Mouse (Mus musculus): ENCODE results near the gene Tmem8. TPM values are rescaled to one million over a fixed set of nuclear protein-coding genes. Genes with fewer than 3 reads are reported as not detected.
A peak's percentile ranks its signal among the peaks of the same experiment; 100 is the strongest.
"Not testable (repeated sequence)": the region's sequence is repeated elsewhere in the genome, so short reads cannot be mapped to it uniquely, and the experiment has no call there.

The Tmem8 gene
- polyA plus RNA-seq, 1 experiment, result not detected

DNA sequence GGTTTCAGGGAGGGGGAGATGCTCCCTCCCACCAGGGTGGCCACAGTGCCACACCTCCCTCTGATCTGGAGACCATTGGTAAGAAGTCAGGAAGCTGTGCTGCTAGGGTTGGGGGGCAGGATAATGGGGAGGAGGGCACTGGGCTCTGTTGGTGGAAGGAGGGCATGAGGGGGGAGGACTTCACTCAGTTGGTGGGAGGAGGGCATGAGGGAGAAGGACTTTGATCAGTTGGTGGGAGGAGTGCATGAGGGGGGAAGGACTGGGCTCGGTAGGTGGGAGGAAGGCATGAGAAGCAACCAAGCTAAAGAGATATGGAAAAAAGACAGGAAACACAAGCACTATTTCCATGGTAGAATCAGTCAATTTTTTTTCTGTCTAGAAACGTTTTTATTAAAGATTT is 32.2 kb upstream of the Tmem8 start:
- 23% methylated on average over 2 of the region's 2 CpGs for WGBS
- Histone ChIP-seq H3K4me3 (ENCODE audit: insufficient read depth, low read depth, low read length) (no peak overlapping the region), H3K4me1 (ENCODE audit: control insufficient read depth, insufficient read depth, low read length) (peaks cover 21% of the 10 kb centered on the region), H3K27ac (ENCODE audit: insufficient read depth, low read depth, low read length) (peak overlapping the region; percentile 6; the same call in 1 of the 2 replicates)
- no peak for TF ChIP-seq CTCF (IDR thresholded peaks at IDR 0.05; ENCODE audit: insufficient read depth, low read depth, low read length)
- TF ChIP-seq POLR2A (IDR thresholded peaks at IDR 0.05; ENCODE audit: insufficient read depth, low read depth, low read length), result no peak

DNA sequence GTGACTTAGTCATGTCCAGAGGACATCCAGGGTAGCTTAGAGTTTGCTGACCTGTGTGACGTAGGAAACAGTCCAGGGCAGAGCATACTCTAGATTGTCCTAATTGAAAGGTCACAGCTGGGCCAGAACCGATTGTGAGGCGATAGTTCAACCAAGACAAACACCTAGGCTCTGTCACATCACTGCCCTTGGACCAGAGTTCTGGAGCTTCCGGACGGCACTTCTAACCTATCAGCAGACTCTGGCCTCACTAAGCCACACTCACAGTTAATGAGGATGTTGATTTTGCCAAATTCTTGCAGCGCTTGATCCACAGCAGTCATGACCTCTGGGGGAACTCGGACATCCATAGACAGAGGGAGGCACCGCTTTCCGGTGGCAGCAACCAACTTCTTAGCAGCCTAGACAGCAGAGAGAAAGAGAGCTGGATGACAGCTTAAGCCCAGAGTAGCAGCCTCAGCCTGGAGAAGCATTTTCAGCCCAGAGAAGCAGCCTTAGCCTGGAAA is 26.0 kb upstream of the Tmem8 start:
- TF ChIP-seq POLR2A (IDR thresholded peaks at IDR 0.05; ENCODE audit: insufficient read depth, low read depth, low read length) (no peak), CTCF (IDR thresholded peaks at IDR 0.05; ENCODE audit: insufficient read depth, low read depth, low read length) (no peak)
- Histone ChIP-seq H3K4me1 (ENCODE audit: control insufficient read depth, insufficient read depth, low read length) (peaks cover 3% of the 10 kb centered on the region; the same call in 1 of the 2 replicates), H3K27ac (ENCODE audit: insufficient read depth, low read depth, low read length) (no peak overlapping the region), H3K4me3 (ENCODE audit: insufficient read depth, low read depth, low read length) (no peak overlapping the region)
- 90% methylated on average over 9 of the region's 9 CpGs for WGBS

DNA sequence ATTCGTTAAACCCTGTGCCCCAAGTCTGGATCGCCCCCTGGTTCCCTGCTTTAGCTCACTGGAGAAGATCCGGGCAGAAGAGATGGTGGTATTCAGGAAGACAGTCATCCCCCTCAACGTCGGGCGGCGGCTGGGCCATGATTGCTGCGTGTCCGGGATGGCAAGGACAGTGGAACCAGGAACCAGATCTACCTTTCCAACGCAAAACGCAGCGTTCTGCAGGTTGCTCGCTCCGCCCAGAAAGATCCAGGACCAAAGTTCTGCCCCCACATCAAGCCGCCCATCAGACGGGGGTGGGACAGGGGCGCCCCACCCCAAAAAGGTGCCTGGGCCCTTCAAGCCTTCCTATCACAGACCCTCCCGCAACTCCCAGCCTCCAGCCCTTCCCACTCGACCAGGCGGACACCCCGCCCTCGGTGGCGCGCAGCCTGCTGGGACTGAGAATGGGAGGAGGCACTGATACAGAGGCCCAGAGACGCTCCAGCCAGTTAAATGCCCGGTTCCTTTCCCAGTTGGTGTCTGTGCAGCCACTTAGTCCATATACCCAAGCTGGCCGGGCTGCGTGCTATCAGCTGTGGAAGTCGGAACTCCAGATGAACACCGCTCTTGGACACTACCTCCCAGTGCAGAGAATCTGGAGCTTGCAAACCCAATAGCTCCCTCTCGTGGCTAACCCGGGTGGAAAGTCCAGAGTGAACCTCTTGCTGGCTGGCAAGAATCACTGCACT is 23.0 kb upstream of the Tmem8 start, which contains the start of gene Decr2:
Decr2 (minus strand) TSS at position 433 of the 728 bp plus-strand sequence.
- Histone ChIP-seq H3K4me1 (ENCODE audit: control insufficient read depth, insufficient read depth, low read length) (peaks cover 3% of the 10 kb centered on the region; the same call in 1 of the 2 replicates), H3K27ac (ENCODE audit: insufficient read depth, low read depth, low read length) (peak within 1 kb of the TSS; percentile 27; the same call in 1 of the 2 replicates), H3K4me3 (ENCODE audit: insufficient read depth, low read depth, low read length) (peak within 1 kb of the TSS; percentile 70)
- WGBS, result 1% methylated on average over 32 of the region's 32 CpGs
- TF ChIP-seq CTCF (IDR thresholded peaks at IDR 0.05; ENCODE audit: insufficient read depth, low read depth, low read length) (peak; percentile 62), POLR2A (IDR thresholded peaks at IDR 0.05; ENCODE audit: insufficient read depth, low read depth, low read length) (no peak)

DNA sequence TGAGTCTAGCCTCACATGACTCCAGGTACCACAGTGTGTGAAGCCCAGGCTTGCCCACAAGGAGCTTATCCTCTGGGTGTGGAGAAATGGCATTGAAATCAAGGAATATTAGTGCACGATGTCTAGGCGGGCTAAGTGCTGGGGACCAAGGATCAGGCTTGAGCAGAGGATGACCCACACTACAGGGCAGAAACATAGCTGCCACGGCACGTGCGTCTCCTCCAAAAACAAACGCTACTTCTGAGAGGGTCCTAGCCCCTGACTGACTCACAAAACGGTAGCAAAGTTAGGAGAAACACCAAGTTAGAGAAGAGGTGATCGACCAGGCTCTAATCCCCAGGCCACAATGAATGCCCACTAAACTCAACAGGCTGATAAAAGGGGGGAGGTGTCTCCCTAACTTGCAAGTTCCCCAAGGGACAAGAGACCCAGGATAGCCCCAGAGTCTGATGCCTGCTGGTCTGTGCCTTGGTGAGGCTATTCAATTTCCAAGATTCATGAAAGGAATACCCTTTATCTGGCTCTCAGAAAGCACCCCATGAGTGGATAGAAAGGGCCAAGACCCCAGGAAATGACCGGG is 18.5 kb upstream of the Tmem8 start:
- no peak overlapping the region for H3K27ac ChIP-seq (ENCODE audit: insufficient read depth, low read depth, low read length)
- 64% methylated on average over 9 of the region's 9 CpGs for WGBS
- H3K4me1 ChIP-seq (ENCODE audit: control insufficient read depth, insufficient read depth, low read length), result peaks cover 6% of the 10 kb centered on the region; the same call in 1 of the 2 replicates
- TF ChIP-seq POLR2A (IDR thresholded peaks at IDR 0.05; ENCODE audit: insufficient read depth, low read depth, low read length) (no peak), CTCF (IDR thresholded peaks at IDR 0.05; ENCODE audit: insufficient read depth, low read depth, low read length) (no peak)
- peak overlapping the region; percentile 55; the same call in 1 of the 2 replicates for H3K4me3 ChIP-seq (ENCODE audit: insufficient read depth, low read depth, low read length)

DNA sequence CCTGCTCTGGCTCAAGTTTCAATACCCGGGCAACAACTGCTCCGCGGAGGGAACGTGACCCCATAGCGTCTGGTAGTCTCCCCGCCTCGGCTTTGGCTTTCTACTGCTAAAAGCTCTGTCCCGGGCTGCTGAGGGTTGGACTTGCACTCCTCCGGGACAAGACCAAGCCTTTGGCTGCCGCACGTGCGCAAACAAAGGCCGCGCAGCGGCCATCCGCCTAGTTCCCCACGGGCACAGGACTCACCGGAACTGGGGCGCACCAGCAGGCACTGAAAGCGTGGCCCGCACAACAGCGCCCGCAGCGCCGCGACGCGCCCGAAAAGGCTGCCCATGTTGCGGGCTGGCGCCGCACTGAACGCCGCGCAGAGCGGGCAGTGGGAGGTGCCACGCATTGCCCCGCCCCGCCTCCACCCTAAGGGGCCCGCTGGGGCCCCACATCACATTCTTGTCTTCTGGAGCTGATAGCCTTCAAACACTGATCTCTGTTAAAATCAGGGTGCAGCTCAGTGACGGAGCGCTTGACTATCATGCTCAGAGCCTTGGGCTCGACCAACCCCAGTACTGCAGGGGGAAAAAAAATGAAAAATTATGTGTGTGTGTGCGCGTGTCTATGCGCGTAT is 17.9 kb upstream of the Tmem8 start, which contains the start of gene Nme4:
Nme4 (minus strand) TSS at position 482 of the 620 bp plus-strand sequence.
- Histone ChIP-seq H3K4me1 (ENCODE audit: control insufficient read depth, insufficient read depth, low read length) (peaks cover 3% of the 10 kb centered on the region; the same call in 1 of the 2 replicates), H3K27ac (ENCODE audit: insufficient read depth, low read depth, low read length) (no peak within 1 kb of the TSS), H3K4me3 (ENCODE audit: insufficient read depth, low read depth, low read length) (peak within 1 kb of the TSS; percentile 55)
- TF ChIP-seq CTCF (IDR thresholded peaks at IDR 0.05; ENCODE audit: insufficient read depth, low read depth, low read length) (no peak), POLR2A (IDR thresholded peaks at IDR 0.05; ENCODE audit: insufficient read depth, low read depth, low read length) (0 out of 2 replicates have a peak, but pooled peaks have one; percentile 39)
- WGBS, result 2% methylated on average over 47 of the region's 47 CpGs

DNA sequence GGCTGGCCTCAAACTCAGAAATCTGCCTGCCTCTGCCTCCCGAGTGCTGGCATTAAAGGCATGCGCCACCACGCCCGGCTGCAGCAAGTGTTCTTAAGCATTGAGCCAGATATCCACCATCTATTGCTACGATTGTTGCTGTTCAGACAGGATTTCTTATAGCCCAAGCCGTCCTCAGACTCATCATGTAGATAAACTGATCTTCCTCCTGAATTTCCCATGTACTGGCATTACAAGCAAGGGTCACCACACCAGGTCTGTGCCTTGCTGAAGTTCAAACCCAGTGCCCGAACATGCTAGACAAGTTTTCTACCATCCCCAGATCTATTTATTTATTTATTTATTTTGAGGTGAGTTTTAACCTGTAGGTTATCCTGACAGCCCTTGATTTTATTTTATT is 14.6 kb upstream of the Tmem8 start:
- no peak overlapping the region for H3K27ac ChIP-seq (ENCODE audit: insufficient read depth, low read depth, low read length)
- H3K4me1 ChIP-seq (ENCODE audit: control insufficient read depth, insufficient read depth, low read length), result peaks cover 5% of the 10 kb centered on the region; the same call in 1 of the 2 replicates
- WGBS, result 93% methylated on average over 7 of the region's 7 CpGs
- no peak overlapping the region for H3K4me3 ChIP-seq (ENCODE audit: insufficient read depth, low read depth, low read length)
- no peak for TF ChIP-seq CTCF (IDR thresholded peaks at IDR 0.05; ENCODE audit: insufficient read depth, low read depth, low read length)
- no peak for TF ChIP-seq POLR2A (IDR thresholded peaks at IDR 0.05; ENCODE audit: insufficient read depth, low read depth, low read length)

DNA sequence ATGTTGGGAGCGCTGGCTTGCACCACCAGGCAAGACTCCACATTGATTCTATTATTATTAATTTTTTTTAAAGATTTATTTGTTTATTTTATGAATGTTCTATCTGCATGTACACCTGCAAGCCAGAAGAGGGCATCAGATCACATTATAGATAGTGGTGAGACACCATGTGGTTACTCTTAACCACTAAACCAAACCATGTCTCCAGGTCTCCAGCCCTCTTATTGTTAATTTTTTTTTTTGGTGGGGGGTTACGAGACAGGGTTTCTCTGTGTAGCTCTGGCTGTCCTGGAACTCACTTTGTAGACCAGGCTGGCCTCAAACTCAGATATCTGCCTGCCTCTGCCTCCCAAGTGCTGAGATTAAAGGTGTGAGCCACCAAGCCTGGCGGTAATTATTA is 13.8 kb upstream of the Tmem8 start:
- not testable (repeated sequence) for H3K4me1 ChIP-seq (ENCODE audit: control insufficient read depth, insufficient read depth, low read length); H3K4me3 ChIP-seq (ENCODE audit: insufficient read depth, low read depth, low read length); H3K27ac ChIP-seq (ENCODE audit: insufficient read depth, low read depth, low read length)
- 61% methylated on average over 3 of the region's 3 CpGs for WGBS

DNA sequence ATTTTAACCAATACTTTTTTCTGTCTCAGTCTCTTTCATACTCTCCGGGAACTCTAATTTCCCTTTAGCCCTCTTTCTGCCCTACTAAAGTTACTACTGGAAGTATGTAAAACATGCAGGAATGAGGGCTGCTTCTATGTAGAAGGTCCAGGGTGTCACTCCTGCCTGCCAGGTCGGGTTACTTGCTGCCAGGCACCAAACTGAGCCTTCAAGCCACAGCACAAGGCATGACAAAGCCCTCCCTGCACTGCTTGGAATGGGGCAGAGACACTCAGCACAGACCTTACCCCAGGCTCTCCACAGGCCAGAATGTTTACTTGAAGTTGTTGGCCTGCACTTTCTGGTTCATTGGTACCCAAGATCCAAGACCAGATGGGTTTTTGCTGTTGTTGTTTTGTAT is 12.9 kb upstream of the Tmem8 start:
- Histone ChIP-seq H3K4me3 (ENCODE audit: insufficient read depth, low read depth, low read length) (no peak overlapping the region), H3K4me1 (ENCODE audit: control insufficient read depth, insufficient read depth, low read length) (peaks cover 5% of the 10 kb centered on the region; the same call in 1 of the 2 replicates), H3K27ac (ENCODE audit: insufficient read depth, low read depth, low read length) (no peak overlapping the region)
- TF ChIP-seq CTCF (IDR thresholded peaks at IDR 0.05; ENCODE audit: insufficient read depth, low read depth, low read length), result no peak
- TF ChIP-seq POLR2A (IDR thresholded peaks at IDR 0.05; ENCODE audit: insufficient read depth, low read depth, low read length), result no peak
- whole genome bisulfite sequencing, result 44% methylated on average over 2 of the region's 2 CpGs

DNA sequence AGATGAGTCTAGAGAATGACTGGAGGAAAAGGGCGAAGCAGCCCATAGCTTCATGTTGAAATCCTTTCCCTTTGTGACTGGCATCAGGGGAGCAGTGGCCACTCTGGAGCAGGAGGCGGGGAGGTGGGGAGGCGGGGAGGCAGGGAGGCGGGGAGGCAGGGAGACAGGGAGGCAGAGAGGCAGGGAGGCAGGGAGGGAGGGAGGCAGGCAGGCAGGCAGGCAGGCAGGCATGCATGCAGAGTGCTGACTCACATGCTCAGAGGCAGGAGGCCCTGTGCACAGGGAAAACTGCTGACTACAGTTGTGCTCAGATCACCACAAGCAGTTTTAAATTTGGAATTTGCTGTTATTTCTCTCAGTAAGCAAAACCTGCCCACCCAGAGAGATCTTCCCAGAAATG is 11.6 kb upstream of the Tmem8 start:
- 35% methylated on average over 4 of the region's 4 CpGs for WGBS
- H3K27ac ChIP-seq (ENCODE audit: insufficient read depth, low read depth, low read length), result no peak overlapping the region
- H3K4me1 ChIP-seq (ENCODE audit: control insufficient read depth, insufficient read depth, low read length), result 0 out of 2 replicates have a peak, but pooled peaks cover 2% of the 10 kb centered on the region
- no peak overlapping the region for H3K4me3 ChIP-seq (ENCODE audit: insufficient read depth, low read depth, low read length)
- TF ChIP-seq POLR2A (IDR thresholded peaks at IDR 0.05; ENCODE audit: insufficient read depth, low read depth, low read length) (no peak), CTCF (IDR thresholded peaks at IDR 0.05; ENCODE audit: insufficient read depth, low read depth, low read length) (no peak)

All from olfactory bulb, adult 2 months (tissue).